Mouse (Mus musculus) embryonic fibroblast, embryonic 13.5 days (primary cell): ENCODE measurements around the gene Siae.

Source experiments
- CTCF ChIP-seq: IDR thresholded peaks from 2 replicates; pipeline ENCODE4 v1.5.1; 2011; ENCODE audit warnings: mild to moderate bottlenecking, control low read depth, low read length, moderate library complexity, borderline replicate concordance; ENCODE audit not compliant: insufficient read depth
- POLR2A ChIP-seq: IDR thresholded peaks from 2 replicates; pipeline ENCODE4 v1.6.1; 2011; ENCODE audit warnings: low read depth, mild to moderate bottlenecking, control low read depth, low read length, moderate library complexity

GRCm38 (mm10) chr9:37656439-37656881 lies 101.0 kb downstream of the Siae start:
- TF ChIP-seq POLR2A (no peak), CTCF (no peak)
